Mouse (Mus musculus) G1E (cell line): ENCODE results near the gene Nde1. TPM values are rescaled to one million over a fixed set of nuclear protein-coding genes. Genes with fewer than 3 reads are reported as not detected.
"Not testable (repeated sequence)": the region's sequence is repeated elsewhere in the genome, so short reads cannot be mapped to it uniquely, and the experiment has no call there.

Experiments
- ATAC-seq: 2 replicates; pipeline ENCODE4 v1.8.0; 2016; ENCODE audit warnings: mild to moderate bottlenecking; ENCODE audit not compliant: insufficient number of reproducible peaks, poor library complexity, low FRiP score, severe bottlenecking; ENCODE audit errors: extremely low read depth
- DNase-seq: peaks from one replicate; pipeline ENCODE4 v3.0.0; 2012; ENCODE audit warnings: low spot score
- H3K27me3 ChIP-seq: 2 replicates; pipeline ENCODE4 v1.6.1; 2012; ENCODE audit warnings: mild to moderate bottlenecking, low read length, inconsistent platforms; ENCODE audit not compliant: insufficient read depth
- H3K36me3 ChIP-seq: replicated peaks from 2 replicates; pipeline ENCODE3; 2012; ENCODE audit warnings: mild to moderate bottlenecking, inconsistent platforms
- H3K4me1 ChIP-seq: 2 replicates; pipeline ENCODE4 v1.6.1; 2012; ENCODE audit warnings: low read depth, low read length, inconsistent platforms, mixed read lengths; ENCODE audit not compliant: insufficient read depth
- H3K4me3 ChIP-seq: 2 replicates; pipeline ENCODE4 v1.5.1; 2012; ENCODE audit warnings: low read depth, mild to moderate bottlenecking, inconsistent platforms, low read length, moderate library complexity, mixed read lengths
- H3K9me3 ChIP-seq: replicated peaks from 2 replicates; pipeline ENCODE4 v1.6.1; 2012; ENCODE audit warnings: inconsistent platforms
- CTCF ChIP-seq: IDR thresholded peaks from 2 replicates; pipeline ENCODE4 v1.5.1; 2012; ENCODE audit warnings: low read depth, low read length, inconsistent platforms, mixed read lengths
- GATA1 ChIP-seq: IDR thresholded peaks from 2 replicates; pipeline ENCODE4 v1.6.1; 2012; ENCODE audit warnings: borderline replicate concordance, low read length, inconsistent platforms, mixed read lengths
- GATA2 ChIP-seq: IDR thresholded peaks from 2 replicates; pipeline ENCODE4 v1.6.1; 2012; ENCODE audit warnings: low read depth, low read length, inconsistent platforms, borderline replicate concordance
- POLR2AphosphoS5 ChIP-seq: IDR thresholded peaks from 2 replicates; pipeline ENCODE4 v1.6.1; 2012; ENCODE audit warnings: low read depth, low read length, inconsistent platforms; ENCODE audit not compliant: insufficient replicate concordance
- TAL1 ChIP-seq: conservative IDR thresholded peaks from 2 replicates; pipeline ENCODE4 v1.6.1; 2012; ENCODE audit warnings: low read depth, low read length, inconsistent platforms, mixed read lengths
- polyA plus RNA-seq: library from polyadenylated mRNA; stranded (reverse); fragments of >175 nt; gene quantifications from 2 replicates; pipeline ENCODE4 v1.2.3, GENCODE M21; 2012
- total RNA-seq, 2 experiments: library from RNA; stranded (forward) in 1 of 2; stranded (reverse) in 1 of 2; fragments of 200-1000 nt in 1 of 2; fragments of >200 nt in 1 of 2; fragmentation: Nextera tagmentation in 1 of 2; gene quantifications; 2 replicates each; pipeline ENCODE4 v1.2.3; 2014 to 2017

The Nde1 gene
- total and polyA plus RNA-seq, 3 experiments = 54.6 to 85.9 (median 58.2) TPM

DNA sequence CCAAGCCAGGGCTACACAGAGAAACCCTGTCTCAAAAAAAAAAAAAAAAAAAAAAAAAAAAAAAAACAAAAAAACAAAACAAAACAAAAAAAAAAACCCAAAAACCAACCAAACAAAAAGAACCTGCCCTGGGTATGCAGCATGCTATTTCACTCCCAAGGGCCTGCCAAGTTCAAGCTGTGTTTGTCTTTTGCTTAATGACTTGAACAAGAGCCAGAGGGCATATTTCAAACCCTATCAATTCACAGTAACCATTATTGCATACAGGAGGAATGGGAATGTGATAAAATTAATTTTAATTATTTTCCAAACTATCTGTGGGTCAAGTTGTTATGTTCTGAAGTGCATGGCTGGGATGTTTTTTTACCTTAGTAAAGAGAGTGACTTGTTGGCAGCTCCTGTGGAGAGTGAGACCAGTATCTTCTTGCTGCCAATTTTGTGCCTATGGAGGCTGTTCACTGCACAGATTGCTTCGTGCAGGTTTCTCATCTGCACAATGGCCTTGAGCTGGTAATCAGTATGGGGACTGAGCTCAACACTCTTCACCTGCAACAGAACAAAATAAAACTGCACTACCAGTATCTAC lies 25.0 kb upstream of the Nde1 start:
- TF ChIP-seq GATA2 = no peak
- no peak for TF ChIP-seq POLR2AphosphoS5
- TF ChIP-seq CTCF = no peak
- no peak for TF ChIP-seq GATA1
- TF ChIP-seq TAL1 = no peak
- H3K36me3 ChIP-seq = peaks cover 86% of the 10 kb centered on the region
- H3K9me3 ChIP-seq = no peaks in the 10 kb centered on the region
- ATAC-seq (no peak), DNase-seq (no peak)
- no peaks in the 10 kb centered on the region for H3K27me3 ChIP-seq
- H3K4me3 ChIP-seq = no peak overlapping the region
- H3K4me1 ChIP-seq = no peaks in the 10 kb centered on the region

- Histone ChIP-seq H3K4me3 (no peak overlapping the region), H3K9me3 (no peaks in the 10 kb centered on the region), H3K4me1 (no peaks in the 10 kb centered on the region), H3K36me3 (peaks cover 88% of the 10 kb centered on the region), H3K27me3 (no peaks in the 10 kb centered on the region)
- TF ChIP-seq GATA1 = no peak
- no peak for TF ChIP-seq GATA2
- TF ChIP-seq TAL1 = no peak
- TF ChIP-seq CTCF = no peak
- no peak for TF ChIP-seq POLR2AphosphoS5
- ATAC-seq (no peak), DNase-seq (no peak)
Observed at GRCm38 (mm10) chr16:14139106-14139505, 24.0 kb upstream of the Nde1 start.

GRCm38 (mm10) chr16:14143298-14143697 lies 19.8 kb upstream of the Nde1 start:
- no peaks in the 10 kb centered on the region for H3K4me1 ChIP-seq
- H3K9me3 ChIP-seq = no peaks in the 10 kb centered on the region
- ATAC-seq = no peak
- H3K4me3 ChIP-seq = no peak overlapping the region
- no peak for TF ChIP-seq CTCF
- TF ChIP-seq POLR2AphosphoS5 = no peak
- no peak for TF ChIP-seq GATA1
- TF ChIP-seq TAL1 = no peak
- no peak for TF ChIP-seq GATA2
- H3K27me3 ChIP-seq = no peaks in the 10 kb centered on the region
- H3K36me3 ChIP-seq = peaks cover 86% of the 10 kb centered on the region
- DNase-seq = no peak

DNA sequence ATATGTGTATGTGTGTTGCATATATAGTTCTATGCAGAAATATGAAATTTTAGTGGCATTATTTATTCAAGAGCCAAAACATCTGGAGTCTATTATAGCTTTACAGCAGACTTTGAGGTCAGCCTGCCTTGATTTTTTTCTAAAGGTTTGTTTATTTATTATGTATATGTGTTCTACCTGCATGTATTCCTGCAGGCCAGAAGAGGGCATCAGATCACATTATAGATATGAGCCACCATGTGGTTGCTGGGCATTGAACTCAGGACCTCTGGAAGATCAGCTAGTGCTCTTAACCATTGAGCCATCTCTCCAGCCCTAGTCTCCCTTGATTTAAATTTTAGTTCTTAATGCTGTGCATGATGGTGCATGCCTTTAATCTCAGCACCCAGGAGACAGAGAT lies 15.4 kb upstream of the Nde1 start:
- no peak for TF ChIP-seq POLR2AphosphoS5
- no peak for TF ChIP-seq TAL1
- TF ChIP-seq GATA2 = no peak
- TF ChIP-seq CTCF = no peak
- no peak for TF ChIP-seq GATA1
- H3K27me3 ChIP-seq = no peaks in the 10 kb centered on the region
- ATAC-seq = no peak
- H3K4me1 ChIP-seq = no peaks in the 10 kb centered on the region; the same call in 1 of the 2 replicates
- H3K36me3 ChIP-seq = peaks cover 83% of the 10 kb centered on the region
- DNase-seq = no peak
- H3K9me3 ChIP-seq = no peaks in the 10 kb centered on the region
- no peak overlapping the region for H3K4me3 ChIP-seq

DNA sequence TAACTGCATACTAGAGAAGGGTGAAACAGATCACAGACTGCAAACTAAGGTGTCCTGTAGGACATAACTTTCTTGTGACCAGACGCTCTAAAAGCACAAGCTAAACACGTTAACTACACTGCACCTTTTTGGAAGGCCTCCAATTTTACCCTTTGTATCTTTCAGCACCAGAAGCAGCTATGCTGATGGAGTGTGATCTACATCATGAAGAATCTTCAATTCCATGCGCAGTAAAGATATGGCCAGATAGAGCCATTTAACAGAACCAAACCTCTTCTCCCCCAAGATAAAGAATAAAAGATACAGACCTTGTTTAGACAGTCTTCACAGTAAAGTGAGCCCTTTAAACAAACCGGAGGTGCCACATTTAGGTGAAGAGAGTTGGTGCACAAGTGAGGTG lies 11.4 kb upstream of the Nde1 start:
- Histone ChIP-seq H3K27me3 (no peaks in the 10 kb centered on the region), H3K9me3 (no peaks in the 10 kb centered on the region), H3K36me3 (peaks cover 77% of the 10 kb centered on the region), H3K4me3 (no peak overlapping the region), H3K4me1 (peaks cover 5% of the 10 kb centered on the region)
- ATAC-seq = no peak
- TF ChIP-seq GATA2 = no peak
- no peak for TF ChIP-seq CTCF
- no peak for TF ChIP-seq TAL1
- TF ChIP-seq GATA1 = no peak
- TF ChIP-seq POLR2AphosphoS5 = no peak
- no peak for DNase-seq

- not testable (repeated sequence) for H3K4me3 ChIP-seq, ATAC-seq, H3K9me3 ChIP-seq, H3K27me3 ChIP-seq, DNase-seq
- peaks cover 48% of the 10 kb centered on the region for H3K36me3 ChIP-seq
- peaks cover 24% of the 10 kb centered on the region for H3K4me1 ChIP-seq
Observed at GRCm38 (mm10) chr16:14155638-14156037, 7.4 kb upstream of the Nde1 start.
